Mouse (Mus musculus) kidney, embryonic 16.5 days (tissue): ENCODE data around the gene Nos1ap. TPM values are rescaled to one million over a fixed set of nuclear protein-coding genes. Genes with fewer than 3 reads are reported as not detected.

Experiments
- ATAC-seq: fragments of 200-750 bp; cut with Nextera tagmentation; 2 replicates; pipeline ENCODE4 v1.8.0; 2017; ENCODE audit warnings: moderate TSS enrichment; ENCODE audit not compliant: low FRiP score, low TSS enrichment
- H3K27ac ChIP-seq: fragments of 300-500 bp; sonication (generic); 2 replicates; pipeline ENCODE4 v1.5.1; 2014; ENCODE audit warnings: low read length
- H3K27me3 ChIP-seq: fragments of 300-500 bp; sonication (generic); 2 replicates; pipeline ENCODE4 v1.6.1; 2014; ENCODE audit warnings: low read length, control low read depth, mixed read lengths; ENCODE audit not compliant: insufficient read depth
- H3K36me3 ChIP-seq: fragments of 300-500 bp; sonication (generic); 2 replicates; pipeline ENCODE4 v1.6.1; 2014; ENCODE audit warnings: low read length, control low read depth, mixed read lengths; ENCODE audit not compliant: insufficient read depth
- H3K4me1 ChIP-seq: fragments of 300-500 bp; sonication (generic); 2 replicates; pipeline ENCODE4 v1.6.1; 2014; ENCODE audit warnings: low read length, control low read depth, mixed read lengths; ENCODE audit not compliant: insufficient read depth
- H3K4me2 ChIP-seq: fragments of 300-500 bp; sonication (generic); replicated peaks from 2 replicates; pipeline ENCODE4 v1.6.1; 2014; ENCODE audit warnings: low read depth, low read length
- H3K4me3 ChIP-seq: fragments of 300-500 bp; sonication (generic); 2 replicates; pipeline ENCODE4 v1.5.1; 2014; ENCODE audit warnings: mild to moderate bottlenecking, low read length
- H3K9ac ChIP-seq: fragments of 300-500 bp; sonication (generic); replicated peaks from 2 replicates; pipeline ENCODE4 v1.6.1; 2014; ENCODE audit warnings: low read length
- H3K9me3 ChIP-seq: fragments of 300-500 bp; sonication (generic); 2 replicates; pipeline ENCODE4 v1.6.1; 2016; ENCODE audit warnings: low read length, control low read depth
- WGBS: fragments of 180-500 bp; shearing (Covaris S2); extraction: QIAGEN DNeasy Blood & Tissue Kit; methylation state at CpG from one replicate; pipeline ENCODE4 v1.1.7; 2014; 5-methylcytosine and 5-hydroxymethylcytosine counted together
- polyA plus RNA-seq: library from polyadenylated mRNA; unstranded; fragments of >200 nt; fragmentation: Nextera tagmentation; extraction: Ambion mirVana; gene quantifications from 2 replicates; pipeline ENCODE4 v1.2.1, GENCODE M21; 2015

Nos1ap gene
- polyA plus RNA-seq, 1 experiment from 2014 or later, result 18.0 TPM

GRCm38 (mm10) chr1:170306232-170306631 lies 283.4 kb downstream of the Nos1ap start, which contains the start of gene Gm7694:
Gene Gm7694, minus strand, starts transcription at chr1:170306332.
- 92% methylated on average over 4 of the region's 4 CpGs for WGBS
- Histone ChIP-seq H3K27ac (no peak within 1 kb of the TSS), H3K4me3 (no peak within 1 kb of the TSS), H3K9ac (no peak within 1 kb of the TSS), H3K9me3 (no peaks in the 10 kb centered on the region), H3K4me2 (no peak within 1 kb of the TSS), H3K36me3 (0 out of 2 replicates have a peak, but pooled peaks cover 3% of the 10 kb centered on the region), H3K4me1 (no peaks in the 10 kb centered on the region), H3K27me3 (no peaks in the 10 kb centered on the region)
- no peak for ATAC-seq

- H3K4me1 ChIP-seq, result no peaks in the 10 kb centered on the region
- H3K9ac ChIP-seq, result no peak overlapping the region
- H3K36me3 ChIP-seq, result 0 out of 2 replicates have a peak, but pooled peaks cover 3% of the 10 kb centered on the region
- ATAC-seq, result no peak
- H3K27me3 ChIP-seq, result no peaks in the 10 kb centered on the region
- 86% methylated on average over 10 of the region's 10 CpGs for WGBS
- no peaks in the 10 kb centered on the region for H3K9me3 ChIP-seq
- H3K4me3 ChIP-seq, result no peak overlapping the region
- no peak overlapping the region for H3K4me2 ChIP-seq
- no peak overlapping the region for H3K27ac ChIP-seq
These were observed 284.7 kb downstream of the Nos1ap start for GRCm38 (mm10) chr1:170305002-170305401.

- H3K9me3 ChIP-seq, result no peaks in the 10 kb centered on the region
- no peak overlapping the region for H3K27ac ChIP-seq
- no peak overlapping the region for H3K4me3 ChIP-seq
- H3K4me1 ChIP-seq, result peaks cover 4% of the 10 kb centered on the region; the same call in 1 of the 2 replicates
- H3K36me3 ChIP-seq, result 0 out of 2 replicates have a peak, but pooled peaks cover 3% of the 10 kb centered on the region
- no peaks in the 10 kb centered on the region for H3K27me3 ChIP-seq
- H3K4me2 ChIP-seq, result no peak overlapping the region
- ATAC-seq, result no peak
- H3K9ac ChIP-seq, result no peak overlapping the region
- WGBS, result 66% methylated on average over 6 of the region's 6 CpGs
These were observed 286.6 kb downstream of the Nos1ap start for GRCm38 (mm10) chr1:170303103-170303502.

GRCm38 (mm10) chr1:170302456-170302855 lies 287.2 kb downstream of the Nos1ap start:
- 79% methylated on average over 6 of the region's 6 CpGs for WGBS
- H3K27ac ChIP-seq, result no peak overlapping the region
- H3K9ac ChIP-seq, result no peak overlapping the region
- ATAC-seq, result no peak
- H3K4me3 ChIP-seq, result no peak overlapping the region
- 0 out of 2 replicates have a peak, but pooled peaks cover 3% of the 10 kb centered on the region for H3K36me3 ChIP-seq
- H3K4me2 ChIP-seq, result no peak overlapping the region
- peaks cover 4% of the 10 kb centered on the region; the same call in 1 of the 2 replicates for H3K4me1 ChIP-seq
- H3K9me3 ChIP-seq, result no peaks in the 10 kb centered on the region
- H3K27me3 ChIP-seq, result no peaks in the 10 kb centered on the region

GRCm38 (mm10) chr1:170301686-170302085 lies 288.0 kb downstream of the Nos1ap start:
- peaks cover 4% of the 10 kb centered on the region; the same call in 1 of the 2 replicates for H3K4me1 ChIP-seq

GRCm38 (mm10) chr1:170299496-170299895 lies 290.2 kb downstream of the Nos1ap start:
- H3K9me3 ChIP-seq, result no peaks in the 10 kb centered on the region
- H3K9ac ChIP-seq, result no peak overlapping the region
- peak; percentile 73; the same call in 1 of the 2 replicates for ATAC-seq
- no peak overlapping the region for H3K4me3 ChIP-seq
- H3K4me1 ChIP-seq, result peaks cover 4% of the 10 kb centered on the region; the same call in 1 of the 2 replicates
- H3K36me3 ChIP-seq, result no peaks in the 10 kb centered on the region
- H3K27ac ChIP-seq, result no peak overlapping the region
- H3K4me2 ChIP-seq, result no peak overlapping the region
- no peaks in the 10 kb centered on the region for H3K27me3 ChIP-seq
- WGBS, result 35% methylated on average over 4 of the region's 4 CpGs

More at GRCm38 (mm10) chr1:170301686-170302085, 288.0 kb downstream of the Nos1ap start:
- no peak overlapping the region for H3K9ac ChIP-seq
- H3K27ac ChIP-seq, result no peak overlapping the region
- 0 out of 2 replicates have a peak, but pooled peaks cover 3% of the 10 kb centered on the region for H3K36me3 ChIP-seq
- 91% methylated on average over 9 of the region's 9 CpGs for WGBS
- ATAC-seq, result no peak
- no peak overlapping the region for H3K4me2 ChIP-seq
- H3K27me3 ChIP-seq, result no peaks in the 10 kb centered on the region
- no peak overlapping the region for H3K4me3 ChIP-seq
- no peaks in the 10 kb centered on the region for H3K9me3 ChIP-seq

GRCm38 (mm10) chr1:170294786-170295570 lies 294.7 kb downstream of the Nos1ap start:
- H3K4me2 ChIP-seq, result no peak overlapping the region
- H3K9me3 ChIP-seq, result peaks cover under 1% of the 10 kb centered on the region; the same call in 1 of the 2 replicates
- H3K27me3 ChIP-seq, result no peaks in the 10 kb centered on the region
- no peak for ATAC-seq
- H3K27ac ChIP-seq, result no peak overlapping the region
- peaks cover 8% of the 10 kb centered on the region; the same call in 1 of the 2 replicates for H3K4me1 ChIP-seq
- no peak overlapping the region for H3K4me3 ChIP-seq
- H3K36me3 ChIP-seq, result no peaks in the 10 kb centered on the region
- WGBS, result 83% methylated on average over 15 of the region's 15 CpGs
- H3K9ac ChIP-seq, result no peak overlapping the region

GRCm38 (mm10) chr1:170293257-170293656 lies 296.4 kb downstream of the Nos1ap start:
- Histone ChIP-seq H3K36me3 (no peaks in the 10 kb centered on the region), H3K9me3 (peaks cover 4% of the 10 kb centered on the region; the same call in 1 of the 2 replicates), H3K9ac (no peak overlapping the region), H3K27ac (no peak overlapping the region), H3K27me3 (no peaks in the 10 kb centered on the region), H3K4me1 (0 out of 2 replicates have a peak, but pooled peaks cover 3% of the 10 kb centered on the region), H3K4me2 (no peak overlapping the region), H3K4me3 (no peak overlapping the region)
- no peak for ATAC-seq
- 76% methylated on average over 5 of the region's 5 CpGs for WGBS

GRCm38 (mm10) chr1:170292239-170292951 lies 297.3 kb downstream of the Nos1ap start:
- Histone ChIP-seq H3K27ac (no peak overlapping the region), H3K4me1 (0 out of 2 replicates have a peak, but pooled peaks cover 3% of the 10 kb centered on the region), H3K4me2 (peak overlapping the region; percentile 26; the same call in 1 of the 2 replicates), H3K36me3 (no peaks in the 10 kb centered on the region), H3K27me3 (no peaks in the 10 kb centered on the region), H3K9ac (0 out of 2 replicates have a peak overlapping the region, but pooled peaks have one; percentile 26), H3K9me3 (peaks cover 4% of the 10 kb centered on the region; the same call in 1 of the 2 replicates), H3K4me3 (no peak overlapping the region)
- ATAC-seq, result peak; percentile 39; the same call in 1 of the 2 replicates
- 42% methylated on average over 9 of the region's 9 CpGs for WGBS
